In genomic region chr2:59691112-59691511, GRCm38 (mm10) we compare ENCODE assay signal across 18 mouse cellular contexts.
DNase-seq lines count a peak whose midpoint lies in the region; ATAC-seq and TF ChIP-seq lines count a peak whose summit lies in the region.
"Had no signal": no experiment of that assay in that cellular context is flagged by ENCODE, and none has a peak within 500 bp of the region (broad histone marks: within the 10 kb centered on the region; RNA-seq: fewer than 3 reads in every experiment).

No protein-coding gene starts in this region.

- H3K9ac ChIP-seq in heart, postnatal 0 days (replicated peaks; ENCODE audit: low read depth, low read length), result no peak overlapping the region
- no peak overlapping the region for H3K9ac ChIP-seq in kidney, embryonic 16.5 days (replicated peaks; ENCODE audit: low read length)
- no peak overlapping the region for H3K9ac ChIP-seq in limb, embryonic 13.5 days
- no peak overlapping the region for H3K9ac ChIP-seq in midbrain, embryonic 16.5 days (ENCODE audit: low read depth, low read length)
- H3K9ac ChIP-seq: limb, embryonic 15.5 days; midbrain, embryonic 13.5 days had no signal

- intact Hi-C loops in heart, postnatal 14 days (cut with DNase I), result no loop called here
- intact Hi-C loops in left cerebral cortex, postnatal 25 days (cut with DNase I), result no loop called here

- H3K4me1 ChIP-seq in heart, postnatal 0 days (ENCODE audit: control insufficient read depth, insufficient read depth), result peaks cover 4% of the 10 kb centered on the region; the same call in 1 of the 2 replicates
- H3K4me1 ChIP-seq in embryonic fibroblast, embryonic 13.5 days (ENCODE audit: control insufficient read depth, insufficient read depth, low read length), result peaks cover 7% of the 10 kb centered on the region
- peaks cover 16% of the 10 kb centered on the region for H3K4me1 ChIP-seq in kidney, embryonic 16.5 days (ENCODE audit: insufficient read depth, low read length)
- peaks cover 50% of the 10 kb centered on the region for H3K4me1 ChIP-seq in limb, embryonic 13.5 days
- no peaks in the 10 kb centered on the region for H3K4me1 ChIP-seq in midbrain, embryonic 16.5 days (ENCODE audit: control insufficient read depth, insufficient read depth, low read length)
- peaks cover 26% of the 10 kb centered on the region for H3K4me1 ChIP-seq in lung, adult 2 months (ENCODE audit: control insufficient read depth, insufficient read depth, low read length)
- H3K4me1 ChIP-seq: midbrain, embryonic 13.5 days had no signal

- ATAC-seq in heart, postnatal 0 days (ENCODE audit: insufficient read depth, low read depth), result no peak
- 0 out of 2 replicates have a peak, but pooled peaks have one; percentile 57 for ATAC-seq in kidney, embryonic 16.5 days (ENCODE audit: low FRiP score, low TSS enrichment)
- no peak; the same call in 1 of the 2 replicates for ATAC-seq in limb, embryonic 13.5 days (ENCODE audit: low FRiP score, low read depth)
- ATAC-seq in midbrain, embryonic 16.5 days, result no peak
- ATAC-seq: hindbrain, embryonic 16.5 days; midbrain, embryonic 13.5 days had no signal

- no peaks in the 10 kb centered on the region for H3K27me3 ChIP-seq in heart, postnatal 0 days (ENCODE audit: control insufficient read depth, insufficient read depth, low read length)
- H3K27me3 ChIP-seq in kidney, embryonic 16.5 days (ENCODE audit: insufficient read depth, low read length), result no peaks in the 10 kb centered on the region
- no peaks in the 10 kb centered on the region for H3K27me3 ChIP-seq in limb, embryonic 13.5 days
- no peaks in the 10 kb centered on the region for H3K27me3 ChIP-seq in midbrain, embryonic 16.5 days (ENCODE audit: control insufficient read depth, insufficient read depth, low read depth, low read length)
- H3K27me3 ChIP-seq: limb, embryonic 15.5 days; midbrain, embryonic 13.5 days had no signal

- H3K4me3 ChIP-seq in heart, postnatal 0 days (ENCODE audit: low read depth, low read length), result no peak overlapping the region
- no peak overlapping the region for H3K4me3 ChIP-seq in embryonic fibroblast, embryonic 13.5 days (ENCODE audit: insufficient read depth, low read length)
- no peak overlapping the region for H3K4me3 ChIP-seq in kidney, embryonic 16.5 days (ENCODE audit: low read length)
- no peak overlapping the region for H3K4me3 ChIP-seq in limb, embryonic 13.5 days
- no peak overlapping the region for H3K4me3 ChIP-seq in midbrain, embryonic 16.5 days (ENCODE audit: low read depth, low read length)
- H3K4me3 ChIP-seq in lung, adult 2 months (replicated peaks; ENCODE audit: extremely low read depth, low read depth, low read length), result no peak overlapping the region
- H3K4me3 ChIP-seq: limb, embryonic 15.5 days; midbrain, embryonic 13.5 days had no signal

- TF ChIP-seq POLR2A in embryonic fibroblast, embryonic 13.5 days (IDR thresholded peaks at IDR 0.05; ENCODE audit: low read depth, low read length), result no peak
- TF ChIP-seq POLR2A in lung, adult 2 months (IDR thresholded peaks at IDR 0.05; ENCODE audit: borderline replicate concordance, extremely low read depth, low read depth, low read length), result no peak

- no peak for DNase-seq in heart, postnatal 0 days (ENCODE audit: low spot score)
- DNase-seq in heart, postnatal 14 days, result no peak
- DNase-seq in left cerebral cortex, postnatal 25 days (ENCODE audit: low spot score in 2 of 2), result no peak
- DNase-seq in lung, adult 2 months, result no peak
- DNase-seq: B cell, adult 2 months; cerebellum, postnatal 14 days; gastrocnemius, postnatal 25 days; heart, postnatal 4 days; lung, adult 18-20 months; lung, postnatal 36 days; thymus, postnatal 25 days had no signal

- no peak for TF ChIP-seq CTCF in heart, postnatal 0 days (IDR thresholded peaks at IDR 0.05; ENCODE audit: low read depth)
- TF ChIP-seq CTCF in embryonic fibroblast, embryonic 13.5 days (IDR thresholded peaks at IDR 0.05; ENCODE audit: borderline replicate concordance, insufficient read depth, low read length), result no peak
- TF ChIP-seq CTCF in lung, adult 2 months (IDR thresholded peaks at IDR 0.05; ENCODE audit: insufficient read depth, low read length), result no peak

- H3K4me2 ChIP-seq in heart, postnatal 0 days (ENCODE audit: low read depth, low read length), result no peak overlapping the region
- H3K4me2 ChIP-seq in kidney, embryonic 16.5 days (replicated peaks; ENCODE audit: low read depth, low read length), result no peak overlapping the region
- H3K4me2 ChIP-seq in limb, embryonic 13.5 days (replicated peaks), result peak overlapping the region; percentile 33; the same call in 1 of the 2 replicates
- no peak overlapping the region for H3K4me2 ChIP-seq in midbrain, embryonic 16.5 days (ENCODE audit: low read length)
- H3K4me2 ChIP-seq: limb, embryonic 15.5 days; midbrain, embryonic 13.5 days had no signal

- no peaks in the 10 kb centered on the region for H3K9me3 ChIP-seq in heart, postnatal 0 days (replicated peaks; ENCODE audit: control insufficient read depth, low read length)
- H3K9me3 ChIP-seq in kidney, embryonic 16.5 days (ENCODE audit: low read length), result no peaks in the 10 kb centered on the region
- H3K9me3 ChIP-seq in limb, embryonic 13.5 days, result no peaks in the 10 kb centered on the region
- no peaks in the 10 kb centered on the region for H3K9me3 ChIP-seq in midbrain, embryonic 16.5 days (replicated peaks; ENCODE audit: control insufficient read depth, low read length, poor library complexity, severe bottlenecking)
- H3K9me3 ChIP-seq: limb, embryonic 15.5 days; midbrain, embryonic 13.5 days had no signal

- peak overlapping the region; percentile 9; the same call in 1 of the 2 replicates for H3K27ac ChIP-seq in heart, postnatal 0 days (ENCODE audit: low read depth)
- 0 out of 2 replicates have a peak overlapping the region, but pooled peaks have one; percentile 28 for H3K27ac ChIP-seq in embryonic fibroblast, embryonic 13.5 days (ENCODE audit: insufficient read depth, low read length)
- peak overlapping the region; percentile 51; the same call in 1 of the 2 replicates for H3K27ac ChIP-seq in kidney, embryonic 16.5 days (ENCODE audit: low read length)
- H3K27ac ChIP-seq in limb, embryonic 13.5 days, result peak overlapping the region; percentile 61
- H3K27ac ChIP-seq in midbrain, embryonic 16.5 days (ENCODE audit: low read length), result no peak overlapping the region
- H3K27ac ChIP-seq: limb, embryonic 15.5 days; midbrain, embryonic 13.5 days had no signal

- no peaks in the 10 kb centered on the region for H3K36me3 ChIP-seq in heart, postnatal 0 days (replicated peaks; ENCODE audit: control insufficient read depth, insufficient read depth, low read length)
- H3K36me3 ChIP-seq in kidney, embryonic 16.5 days (ENCODE audit: insufficient read depth, low read length), result no peaks in the 10 kb centered on the region
- H3K36me3 ChIP-seq in limb, embryonic 13.5 days, result no peaks in the 10 kb centered on the region
- no peaks in the 10 kb centered on the region for H3K36me3 ChIP-seq in midbrain, embryonic 16.5 days (ENCODE audit: control insufficient read depth, insufficient read depth, low read length)
- H3K36me3 ChIP-seq: limb, embryonic 15.5 days; midbrain, embryonic 13.5 days had no signal

- WGBS in heart, postnatal 0 days, result 28% methylated on average over 4 of the region's 4 CpGs
- WGBS in kidney, embryonic 16.5 days, result 15% methylated on average over 4 of the region's 4 CpGs
- 6% methylated on average over 4 of the region's 4 CpGs for WGBS in limb, embryonic 13.5 days
- 68% methylated on average over 4 of the region's 4 CpGs for WGBS in midbrain, embryonic 16.5 days
- 55% methylated on average over 4 of the region's 4 CpGs for WGBS in lung, adult 2 months

- TF ChIP-seq EP300 in heart, postnatal 0 days (IDR thresholded peaks at IDR 0.05; ENCODE audit: low read depth), result no peak
